Mouse (Mus musculus): ENCODE results near the gene Phc3.

Phc3 gene

GRCm38 (mm10) chr3:30992161-30992560 is 22.9 kb upstream of the Phc3 start:
- CTCF ChIA-PET = interaction anchor here in 2 of 4 experiments (1.1 to 1.2 kb wide), 2 partner anchors 147 kb away, joined by 4 to 6 read pairs; no protein-coding TSS in a partner anchor

GRCm38 (mm10) chr3:30987396-30988318 is 18.4 kb upstream of the Phc3 start:
- ChIA-PET CTCF (interaction anchor here in 1 of 4 experiments (0.7 kb wide), 1 partner anchor 329 kb away, joined by 3 read pairs; no protein-coding TSS in a partner anchor), POLR2A (interaction anchor here in 2 of 4 experiments (0.6 to 1.5 kb wide), 4 partner anchors 12 to 78 kb away, joined by 3 to 5 read pairs (median 3); no protein-coding TSS in a partner anchor)

More at GRCm38 (mm10) chr3:30992161-30992560, 22.9 kb upstream of the Phc3 start:
- POLR2A ChIA-PET = interaction anchor here in 2 of 4 experiments (1.2 to 1.5 kb wide), 3 partner anchors 14 to 84 kb away, joined by 3 to 5 read pairs (median 3); no protein-coding TSS in a partner anchor

GRCm38 (mm10) chr3:30982924-30983536 is 13.8 kb upstream of the Phc3 start:
- CTCF ChIA-PET = interaction anchor here in 2 of 4 experiments (0.6 to 1.1 kb wide), 2 partner anchors 155 to 261 kb away, joined by 3 to 5 read pairs; no protein-coding TSS in a partner anchor
- POLR2A ChIA-PET = interaction anchor here (0.6 to 2.9 kb wide), 11 partner anchors 10 to 337 kb away, joined by 3 to 11 read pairs (median 3); partner anchors contain the start of genes Phc3 (in 1 of the 4) and Prkci (in 1 of the 4)

GRCm38 (mm10) chr3:30981616-30982380 is 12.6 kb upstream of the Phc3 start:
- ChIA-PET POLR2A (interaction anchor here (0.6 to 2.9 kb wide), 6 partner anchors 8 to 22 kb away, joined by 3 to 11 read pairs (median 4); partner anchors contain the start of gene Prkci (in 1 of the 4)), CTCF (interaction anchor here in 3 of 4 experiments (0.5 to 1.2 kb wide), 6 partner anchors 13 to 390 kb away, joined by 3 to 6 read pairs (median 4); no protein-coding TSS in a partner anchor)

- POLR2A ChIA-PET = interaction anchor here in 1 of 4 experiments (0.7 to 1.2 kb wide), 3 partner anchors 15 to 130 kb away, joined by 3 to 4 read pairs (median 3); no protein-coding TSS in a partner anchor
- CTCF ChIA-PET = interaction anchor here in 3 of 4 experiments (0.7 to 1.1 kb wide), 3 partner anchors 23 to 385 kb away, joined by 3 to 4 read pairs (median 3); no protein-coding TSS in a partner anchor
Observed at GRCm38 (mm10) chr3:30976991-30977603, 7.9 kb upstream of the Phc3 start.

- CTCF ChIA-PET = interaction anchor here in 3 of 4 experiments (0.6 to 2.0 kb wide), 20 partner anchors 10 to 383 kb away, joined by 3 to 5 read pairs (median 3); no protein-coding TSS in a partner anchor
- POLR2A ChIA-PET = interaction anchor here in 3 of 4 experiments (0.5 to 1.7 kb wide), 7 partner anchors 17 to 337 kb away, joined by 3 to 6 read pairs (median 3); no protein-coding TSS in a partner anchor
Observed at GRCm38 (mm10) chr3:30975102-30975754, 6.0 kb upstream of the Phc3 start.

GRCm38 (mm10) chr3:30968531-30969092 is 603 bp downstream of the Phc3 start:
- CTCF ChIA-PET = interaction anchor here in 1 of 4 experiments (1.0 to 1.4 kb wide), 2 partner anchors 13 to 171 kb away, joined by 3 read pairs; no protein-coding TSS in a partner anchor
- POLR2A ChIA-PET = interaction anchor here in 3 of 4 experiments (0.6 to 1.8 kb wide), 13 partner anchors 10 to 366 kb away, joined by 3 to 7 read pairs (median 4); partner anchors contain the start of gene Lrrc34 (in 1 of the 3)

GRCm38 (mm10) chr3:30965644-30966043 is 3.6 kb downstream of the Phc3 start:
- ChIA-PET POLR2A (interaction anchor here in 3 of 4 experiments (0.7 to 2.4 kb wide), 10 partner anchors 8 to 318 kb away, joined by 3 to 6 read pairs (median 3); partner anchors contain the start of gene Lrrc34 (in 1 of the 3)), CTCF (interaction anchor here in 1 of 4 experiments (0.9 to 1.1 kb wide), 2 partner anchors 9 to 13 kb away, joined by 3 to 5 read pairs; no protein-coding TSS in a partner anchor)

- POLR2A ChIA-PET = interaction anchor here in 2 of 4 experiments (0.5 to 1.5 kb wide), 7 partner anchors 11 to 342 kb away, joined by 3 to 5 read pairs (median 3); partner anchors contain the start of gene Lrrc34 (in 1 of the 2)
- CTCF ChIA-PET = interaction anchor here (0.6 to 1.0 kb wide), 5 partner anchors 11 to 244 kb away, joined by 3 to 11 read pairs (median 3); no protein-coding TSS in a partner anchor
Observed at GRCm38 (mm10) chr3:30964216-30964615, 5.0 kb downstream of the Phc3 start.

- ChIA-PET CTCF (interaction anchor here (0.5 to 1.8 kb wide), 10 partner anchors 8 to 972 kb away, joined by 3 to 4 read pairs (median 3); no protein-coding TSS in a partner anchor), POLR2A (interaction anchor here in 1 of 4 experiments (1.0 to 1.3 kb wide), 4 partner anchors 13 to 220 kb away, joined by 3 to 4 read pairs (median 4); no protein-coding TSS in a partner anchor)
Observed at GRCm38 (mm10) chr3:30963100-30963499, 6.1 kb downstream of the Phc3 start.

- ChIA-PET POLR2A (interaction anchor here in 2 of 4 experiments (0.6 to 1.0 kb wide), 2 partner anchors 16 to 1399 kb away, joined by 3 read pairs; no protein-coding TSS in a partner anchor), CTCF (interaction anchor here in 1 of 4 experiments (0.6 kb wide), 1 partner anchor 883 kb away, joined by 3 read pairs; no protein-coding TSS in a partner anchor)
Observed at GRCm38 (mm10) chr3:30959868-30960831, 9.1 kb downstream of the Phc3 start.

- CTCF ChIA-PET = interaction anchor here in 1 of 4 experiments (0.5 kb wide), 1 partner anchor 10 kb away, joined by 3 read pairs; no protein-coding TSS in a partner anchor
Observed at GRCm38 (mm10) chr3:30958709-30959108, 10.5 kb downstream of the Phc3 start.

GRCm38 (mm10) chr3:30956327-30956726 is 12.9 kb downstream of the Phc3 start:
- ChIA-PET CTCF (no interaction called here), POLR2A (interaction anchor here in 1 of 4 experiments (1.3 to 1.4 kb wide), 3 partner anchors 9 to 101 kb away, joined by 3 to 6 read pairs (median 5); partner anchors contain the start of gene Gpr160)

More at GRCm38 (mm10) chr3:30958709-30959108, 10.5 kb downstream of the Phc3 start:
- POLR2A ChIA-PET = interaction anchor here in 2 of 4 experiments (0.6 to 1.4 kb wide), 9 partner anchors 10 to 1398 kb away, joined by 3 to 8 read pairs (median 4); no protein-coding TSS in a partner anchor
